Mouse (Mus musculus): ENCODE results near the gene Rbm34. TPM values are rescaled to one million over a fixed set of nuclear protein-coding genes. Genes with fewer than 3 reads are reported as not detected.

Rbm34 gene
- total RNA-seq, 4 experiments from 2014 or later = 13.0 to 17.9 (median 14.1) TPM

DNA sequence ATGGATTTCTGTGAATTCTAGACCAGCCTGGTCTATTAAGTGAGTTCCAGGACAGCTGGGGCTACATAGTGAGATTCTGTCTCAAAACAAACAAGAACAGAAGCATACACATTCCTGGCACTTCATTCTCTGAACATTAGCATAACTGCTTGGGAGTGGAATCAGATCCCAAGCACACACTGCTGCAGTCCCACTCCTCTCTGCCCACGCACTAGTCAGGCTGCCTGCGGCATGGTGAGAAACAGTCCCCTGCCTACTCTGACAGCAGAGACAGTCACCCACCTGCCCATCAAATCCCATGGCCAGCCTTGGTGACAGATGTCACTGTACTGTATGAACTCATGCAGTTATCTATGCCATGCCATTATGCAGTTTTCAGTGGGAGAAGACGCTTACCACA lies 9.4 kb downstream of the Rbm34 start:
- DNase-seq = no peak

DNA sequence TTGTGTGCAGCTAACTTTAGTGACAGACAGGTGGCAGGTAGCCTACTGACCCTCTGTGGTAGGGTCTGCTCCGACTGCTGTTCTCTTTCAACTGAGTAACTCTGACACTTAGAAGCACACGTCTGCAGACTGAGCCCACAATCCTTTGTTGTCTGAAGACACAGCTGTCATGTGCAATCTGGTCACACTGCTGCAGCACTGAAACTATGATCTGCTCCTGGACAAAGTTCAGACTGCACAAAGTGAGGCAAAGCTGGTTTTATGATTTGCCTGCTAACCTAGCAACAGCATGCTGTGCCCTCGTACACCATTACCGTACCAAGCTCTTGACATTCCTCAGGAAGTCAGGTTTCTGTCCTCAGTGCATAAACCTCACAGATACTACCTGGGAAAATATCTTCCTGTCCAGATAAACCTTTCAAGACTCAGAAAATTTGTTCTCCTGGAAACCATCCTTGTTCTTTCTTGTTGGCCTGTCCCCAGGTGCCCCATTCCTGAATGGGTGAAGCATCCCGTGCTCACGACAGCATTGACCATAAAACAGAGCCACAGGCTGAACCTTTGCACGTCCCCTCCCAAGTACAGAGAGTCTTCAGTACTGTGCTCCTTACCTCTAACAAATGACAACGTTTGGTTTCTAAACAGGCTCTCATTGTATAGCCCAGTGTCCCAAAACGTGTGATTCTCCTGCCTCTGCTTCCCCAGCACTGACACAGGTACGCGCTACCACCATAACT lies 18.8 kb downstream of the Rbm34 start:
- DNase-seq = no peak

DNA sequence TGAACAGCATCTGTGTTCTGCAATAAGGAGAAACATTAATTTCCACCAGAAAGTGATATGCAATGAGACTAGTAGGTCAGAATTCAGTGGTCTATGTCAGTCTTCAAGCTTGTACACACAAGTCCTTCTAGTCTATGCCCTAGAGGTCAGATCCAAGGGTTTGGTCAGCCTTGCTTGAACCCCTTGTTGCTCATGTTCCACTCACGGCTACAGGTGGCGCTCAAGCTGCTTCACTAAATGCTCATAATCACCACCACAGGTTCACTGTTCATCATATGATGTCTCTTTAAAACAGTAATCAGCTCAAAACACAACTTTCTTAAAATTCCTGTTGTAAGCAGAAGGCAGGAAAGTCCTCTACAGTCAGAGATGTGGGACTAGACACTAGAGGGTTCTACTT lies 21.3 kb downstream of the Rbm34 start:
- no peak for DNase-seq

GRCm38 (mm10) chr8:126946444-126946843 lies 24.4 kb downstream of the Rbm34 start:
- no peak for DNase-seq

DNA sequence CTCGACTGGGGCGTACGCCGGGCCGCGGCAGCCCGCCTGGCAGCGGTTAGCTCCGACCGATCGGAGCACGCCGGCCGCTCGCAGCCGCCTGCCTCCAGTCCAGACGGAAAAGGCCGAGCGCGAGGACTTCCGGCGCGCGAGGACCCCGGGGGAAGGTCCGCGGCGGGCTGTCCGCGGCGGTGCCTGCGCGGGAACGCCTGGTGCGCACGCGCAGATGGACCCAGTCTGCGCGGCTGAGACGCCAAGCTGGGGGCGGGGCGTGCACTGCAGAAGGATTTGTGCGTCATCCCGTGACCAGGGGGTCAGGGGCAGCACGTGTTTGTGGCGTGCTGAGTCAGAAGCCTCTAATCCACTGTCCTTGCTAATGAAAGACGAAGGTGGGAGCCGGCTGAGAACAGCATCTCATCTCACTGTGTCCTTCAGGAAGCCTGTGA lies 25.1 kb downstream of the Rbm34 start, which contains the start of gene Tomm20:
TSS of gene Tomm20 (minus strand) at position 115 of the 434 bp plus-strand sequence.
- DNase-seq = peak; percentile 97

- DNase-seq = peak; percentile 47
Measured at GRCm38 (mm10) chr8:126944781-126945691, 25.8 kb downstream of the Rbm34 start.

- DNase-seq = no peak
Measured at GRCm38 (mm10) chr8:126943565-126943964, 27.3 kb downstream of the Rbm34 start.

DNA sequence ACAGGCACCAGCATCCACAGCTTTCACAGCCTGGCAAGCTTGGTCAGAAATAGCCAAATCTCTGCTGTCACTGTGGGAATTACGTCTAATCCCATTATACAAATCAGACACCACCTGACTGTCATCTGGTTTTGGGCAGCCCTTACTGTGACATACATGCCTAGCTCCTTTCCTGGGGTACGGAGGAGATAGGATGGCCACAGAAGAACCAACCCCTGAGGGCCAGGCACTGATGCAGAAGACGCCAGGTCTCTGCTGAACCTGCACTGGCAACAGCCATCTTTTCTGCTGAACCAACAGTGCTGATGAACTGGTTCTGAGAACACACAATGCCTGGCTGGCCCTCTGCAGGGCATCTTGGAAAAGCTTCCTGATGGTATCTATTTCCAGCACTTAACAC lies 33.5 kb downstream of the Rbm34 start:
- no peak for DNase-seq

DNA sequence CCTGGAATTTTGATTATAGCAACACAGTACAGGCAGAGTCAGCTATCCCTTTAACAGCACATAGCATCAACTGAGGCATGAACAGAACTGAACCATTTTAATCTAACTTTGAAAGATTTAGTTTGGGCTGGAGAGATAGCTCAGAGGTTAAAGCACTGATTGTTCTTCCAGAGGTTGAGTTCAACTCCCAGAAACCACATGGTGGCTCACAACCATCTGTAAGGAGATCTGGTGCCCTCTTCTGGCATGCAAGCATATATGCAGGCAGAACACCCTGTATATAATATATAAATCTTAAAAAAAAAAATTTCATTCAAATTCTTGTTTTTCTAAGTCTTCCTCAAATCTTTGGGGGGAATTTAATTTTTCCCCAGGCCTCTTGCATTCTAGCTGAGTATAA lies 34.9 kb downstream of the Rbm34 start:
- no peak for DNase-seq

- DNase-seq = no peak
Measured at GRCm38 (mm10) chr8:126935387-126935786, 35.5 kb downstream of the Rbm34 start.

DNA sequence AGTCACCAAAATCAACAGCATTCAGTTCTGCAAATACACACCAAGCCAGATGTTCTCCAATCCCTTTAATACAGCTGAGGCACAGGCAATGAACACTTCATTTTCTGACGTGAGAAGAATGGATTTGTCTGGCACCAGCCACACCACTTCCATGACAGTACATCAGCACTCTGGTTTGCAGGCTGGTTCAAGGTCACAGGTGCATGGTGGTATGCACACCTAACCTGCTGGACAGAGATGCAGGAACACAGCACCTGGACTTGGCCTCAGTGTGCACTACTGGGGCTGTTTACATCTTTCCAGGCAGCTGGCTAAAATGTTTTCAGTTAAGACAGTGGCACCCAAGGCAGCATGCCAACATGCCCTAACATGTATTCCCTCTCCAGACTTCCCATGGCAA lies 38.2 kb downstream of the Rbm34 start:
- no peak for DNase-seq

GRCm38 (mm10) chr8:126932249-126932648 lies 38.6 kb downstream of the Rbm34 start:
- DNase-seq = no peak

- no peak for DNase-seq
Measured at GRCm38 (mm10) chr8:126931720-126932119, 39.2 kb downstream of the Rbm34 start.

DNA sequence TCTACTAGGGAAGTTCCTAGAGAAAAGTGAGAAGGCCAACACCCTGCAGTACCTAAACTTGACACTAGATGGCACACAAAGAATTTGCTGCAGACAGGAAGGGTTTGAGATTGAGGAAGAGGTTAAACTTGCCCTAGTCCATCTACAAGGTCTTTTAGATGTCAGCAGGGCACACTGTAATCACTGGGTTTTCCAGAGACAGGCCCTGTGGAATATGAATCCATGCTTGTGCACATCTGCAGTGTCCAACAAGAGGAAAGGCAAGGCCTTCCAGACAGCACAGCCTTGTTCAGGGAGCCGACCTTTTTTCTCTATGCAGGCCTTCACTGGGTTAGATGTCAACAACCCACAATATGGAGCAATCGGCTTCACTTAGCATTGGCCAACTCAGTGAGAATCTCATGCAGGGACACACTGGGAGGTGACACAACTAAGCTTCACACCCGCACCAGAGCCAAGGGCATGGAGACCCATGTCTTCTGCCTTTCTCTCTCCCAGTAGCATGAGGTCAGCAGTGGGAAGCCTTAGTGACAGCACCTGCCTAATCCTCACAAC lies 41.2 kb downstream of the Rbm34 start:
- DNase-seq = peak; percentile 71

- DNase-seq = no peak
Measured at GRCm38 (mm10) chr8:126928755-126929505, 41.9 kb downstream of the Rbm34 start.

- DNase-seq = no peak
Measured at GRCm38 (mm10) chr8:126928028-126928427, 42.8 kb downstream of the Rbm34 start.

- DNase-seq = no peak
Measured at GRCm38 (mm10) chr8:126927058-126927457, 43.8 kb downstream of the Rbm34 start.

GRCm38 (mm10) chr8:126922981-126923380 lies 47.9 kb downstream of the Rbm34 start:
- no peak for DNase-seq

GRCm38 (mm10) chr8:126921432-126921831 lies 49.4 kb downstream of the Rbm34 start:
- no peak for DNase-seq

DNA sequence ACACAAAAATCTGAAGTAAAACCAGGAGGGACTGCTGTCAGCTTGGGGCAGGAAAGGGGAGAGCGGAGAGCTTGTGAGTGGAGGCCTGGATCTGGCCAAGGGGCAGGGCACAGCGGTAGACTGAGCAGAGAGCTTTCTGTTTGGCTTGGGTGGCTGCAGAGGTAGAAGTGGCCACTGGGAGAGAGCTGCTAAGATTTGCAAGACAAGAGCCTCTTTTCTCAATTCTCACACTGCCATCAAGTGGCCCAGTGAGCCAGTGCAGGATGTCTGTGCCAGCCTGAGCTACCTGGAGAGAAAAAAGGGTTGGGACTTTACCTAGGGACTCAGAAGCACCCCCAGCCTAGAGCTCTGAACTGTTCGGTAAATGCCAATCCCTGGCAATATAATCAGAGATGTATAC lies 50.0 kb downstream of the Rbm34 start:
- peak; percentile 74 for DNase-seq

DNA sequence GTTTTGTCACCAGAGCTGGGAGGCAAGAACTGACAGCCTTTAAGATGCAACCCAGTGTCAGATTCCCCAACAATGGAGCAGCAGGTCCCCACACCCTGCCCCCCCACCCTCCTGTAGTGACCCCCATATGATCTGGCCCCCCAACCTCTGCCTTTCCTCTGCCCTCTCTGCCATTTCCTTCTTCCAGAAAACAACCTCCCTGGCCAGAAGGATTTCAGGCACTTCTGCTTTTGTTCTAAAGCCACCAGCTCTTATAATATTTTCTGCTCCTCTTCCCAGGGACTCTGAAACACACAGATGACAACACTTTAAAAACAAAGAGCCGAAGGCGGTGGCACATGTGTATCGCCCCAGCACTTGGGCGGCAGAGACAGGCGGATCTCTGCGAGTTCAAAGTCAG lies 50.5 kb downstream of the Rbm34 start:
- no peak for DNase-seq

DNA sequence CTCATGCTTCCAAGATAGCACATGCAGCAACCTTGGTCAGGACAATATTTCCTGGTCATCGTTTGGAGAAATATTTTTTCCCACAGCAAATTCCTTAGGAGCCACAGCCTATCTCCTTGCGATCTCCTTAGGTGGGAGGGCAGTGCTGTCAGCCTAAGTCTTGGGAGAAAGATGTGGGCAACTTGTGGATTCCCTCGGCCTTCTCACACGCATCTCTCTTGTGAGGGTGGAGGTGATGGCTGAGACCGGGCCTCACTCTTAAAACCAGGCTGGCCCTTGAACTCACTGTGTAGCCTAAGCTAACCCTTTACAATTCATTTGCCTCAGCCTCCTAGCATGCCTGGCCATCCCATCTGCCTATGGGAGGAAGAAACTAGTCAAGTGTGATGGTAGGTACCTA lies 51.2 kb downstream of the Rbm34 start:
- no peak for DNase-seq
